Mouse (Mus musculus) heart, adult 2 months (tissue): ENCODE measurements at regions not wholly inside any gene's neighbourhood (a gene's known extent, or its start where the extent isn't known, plus 50 kb on each side); places are given as distances from the start of the nearest gene placed in this dataset.

ENCODE experiments used
- CTCF ChIP-seq: fragments of 200-600 bp; IDR thresholded peaks from 2 replicates; pipeline ENCODE4 v1.8.1; 2022; ENCODE audit warnings: antibody characterized with exemption, mild to moderate bottlenecking, moderate library complexity
- EP300 ChIP-seq: fragments of 200-500 bp; IDR thresholded peaks from 2 replicates; pipeline ENCODE4 v1.6.1; 2011; ENCODE audit warnings: low read depth, low read length, control low read depth; ENCODE audit not compliant: insufficient read depth

DNA sequence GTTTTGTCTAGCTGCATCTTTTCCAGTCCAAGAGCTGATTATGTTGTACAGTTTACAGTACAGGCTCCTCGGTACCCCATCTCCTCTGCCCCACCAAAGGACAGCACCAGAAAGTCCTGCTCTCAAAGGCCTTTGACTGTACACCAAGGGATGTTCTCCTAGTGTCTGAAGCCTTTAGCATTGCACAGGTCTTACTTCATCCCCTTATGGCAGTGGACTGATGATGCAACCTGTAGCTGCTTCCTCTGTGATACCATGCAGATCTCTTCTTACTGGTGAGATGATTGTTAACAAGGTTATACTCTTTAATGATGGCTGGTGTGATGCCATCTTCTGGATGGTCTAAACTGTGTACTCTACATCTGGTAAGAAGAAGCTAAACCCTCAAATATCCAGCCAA is 260.5 kb upstream of the Trib2 start:
- no peak for TF ChIP-seq EP300
- TF ChIP-seq CTCF, result no peak
